Mouse (Mus musculus) neural tube, embryonic 12.5 days (tissue): ENCODE data around the gene Slc25a16. TPM values are rescaled to one million over a fixed set of nuclear protein-coding genes. Genes with fewer than 3 reads are reported as not detected.
"Not testable (repeated sequence)": the region's sequence is repeated elsewhere in the genome, so short reads cannot be mapped to it uniquely, and the experiment has no call there.

Experiments used
- ATAC-seq: fragments of 200-750 bp; cut with Nextera tagmentation; 2 replicates; pipeline ENCODE4 v1.8.0; 2017; ENCODE audit warnings: low read depth, mild to moderate bottlenecking, moderate TSS enrichment, moderate library complexity; ENCODE audit not compliant: low FRiP score
- H3K27ac ChIP-seq: fragments of 300-500 bp; sonication (generic); 2 replicates; pipeline ENCODE4 v1.5.1; 2016
- H3K27me3 ChIP-seq: fragments of 300-500 bp; sonication (generic); replicated peaks from 2 replicates; pipeline ENCODE4 v1.6.1; 2016; ENCODE audit warnings: mild to moderate bottlenecking
- H3K36me3 ChIP-seq: fragments of 300-500 bp; sonication (generic); 2 replicates; pipeline ENCODE4 v1.6.1; 2016; ENCODE audit warnings: mild to moderate bottlenecking
- H3K4me1 ChIP-seq: fragments of 300-500 bp; sonication (generic); 2 replicates; pipeline ENCODE4 v1.6.1; 2016
- H3K4me2 ChIP-seq: fragments of 300-500 bp; sonication (generic); replicated peaks from 2 replicates; pipeline ENCODE4 v1.6.1; 2016; ENCODE audit warnings: mild to moderate bottlenecking
- H3K4me3 ChIP-seq: fragments of 300-500 bp; sonication (generic); 2 replicates; pipeline ENCODE4 v1.5.1; 2016
- H3K9ac ChIP-seq: fragments of 300-500 bp; sonication (generic); 2 replicates; pipeline ENCODE4 v1.6.1; 2016; ENCODE audit warnings: mild to moderate bottlenecking
- H3K9me3 ChIP-seq: fragments of 300-500 bp; sonication (generic); 2 replicates; pipeline ENCODE4 v1.6.1; 2016; ENCODE audit warnings: mild to moderate bottlenecking
- WGBS: fragments of 180-500 bp; shearing (Covaris S2); methylation state at CpG from one replicate; pipeline ENCODE4 v1.1.7; 2016; 5-methylcytosine and 5-hydroxymethylcytosine counted together
- polyA plus RNA-seq: library from polyadenylated mRNA; unstranded; fragments of >200 nt; fragmentation: Nextera tagmentation; extraction: Ambion mirVana; gene quantifications from 2 replicates; pipeline ENCODE4 v1.2.1, GENCODE M21; 2016

Gene Slc25a16
- polyA plus RNA-seq, 1 experiment from 2014 or later = 14.5 TPM

- no peaks in the 10 kb centered on the region for H3K36me3 ChIP-seq
- H3K4me3 ChIP-seq = no peak overlapping the region
- no peak overlapping the region for H3K27ac ChIP-seq
- H3K27me3 ChIP-seq = no peaks in the 10 kb centered on the region
- H3K9me3 ChIP-seq = no peaks in the 10 kb centered on the region
- no peaks in the 10 kb centered on the region for H3K4me1 ChIP-seq
- WGBS = 25% methylated on average over 4 of the region's 4 CpGs
- ATAC-seq = no peak
- no peak overlapping the region for H3K4me2 ChIP-seq
- no peak overlapping the region for H3K9ac ChIP-seq
Measured at GRCm38 (mm10) chr10:62892549-62893232, 27.7 kb upstream of the Slc25a16 start.

- H3K36me3 ChIP-seq = no peaks in the 10 kb centered on the region
- WGBS = 80% methylated on average over 6 of the region's 6 CpGs
- no peak for ATAC-seq
- H3K9me3 ChIP-seq = no peaks in the 10 kb centered on the region
- H3K4me1 ChIP-seq = no peaks in the 10 kb centered on the region
- H3K27me3 ChIP-seq = no peaks in the 10 kb centered on the region
- H3K4me3 ChIP-seq = no peak overlapping the region
- no peak overlapping the region for H3K4me2 ChIP-seq
- H3K27ac ChIP-seq = no peak overlapping the region
- H3K9ac ChIP-seq = no peak overlapping the region
Measured at GRCm38 (mm10) chr10:62893356-62893884, 27.0 kb upstream of the Slc25a16 start.

- no peak overlapping the region for H3K4me2 ChIP-seq
- no peak overlapping the region for H3K4me3 ChIP-seq
- H3K9me3 ChIP-seq = no peaks in the 10 kb centered on the region
- no peaks in the 10 kb centered on the region for H3K27me3 ChIP-seq
- ATAC-seq = no peak
- no peak overlapping the region for H3K27ac ChIP-seq
- 69% methylated on average over 3 of the region's 3 CpGs for WGBS
- H3K4me1 ChIP-seq = no peaks in the 10 kb centered on the region
- no peaks in the 10 kb centered on the region for H3K36me3 ChIP-seq
- no peak overlapping the region for H3K9ac ChIP-seq
Measured at GRCm38 (mm10) chr10:62894447-62894846, 26.0 kb upstream of the Slc25a16 start.

GRCm38 (mm10) chr10:62895386-62895785, 25.0 kb upstream of the Slc25a16 start:
- H3K9me3 ChIP-seq = no peaks in the 10 kb centered on the region
- H3K9ac ChIP-seq = no peak overlapping the region
- H3K4me2 ChIP-seq = no peak overlapping the region
- H3K36me3 ChIP-seq = no peaks in the 10 kb centered on the region
- no peak overlapping the region for H3K27ac ChIP-seq
- WGBS = 86% methylated on average over 6 of the region's 6 CpGs
- no peaks in the 10 kb centered on the region for H3K4me1 ChIP-seq
- H3K27me3 ChIP-seq = no peaks in the 10 kb centered on the region
- H3K4me3 ChIP-seq = no peak overlapping the region
- no peak for ATAC-seq

GRCm38 (mm10) chr10:62896035-62896434, 24.4 kb upstream of the Slc25a16 start:
- ATAC-seq = no peak
- WGBS = 75% methylated on average over 4 of the region's 4 CpGs

GRCm38 (mm10) chr10:62896774-62897173, 23.7 kb upstream of the Slc25a16 start:
- WGBS = 79% methylated on average over 4 of the region's 4 CpGs
- H3K36me3 ChIP-seq = no peaks in the 10 kb centered on the region
- no peaks in the 10 kb centered on the region for H3K4me1 ChIP-seq
- no peaks in the 10 kb centered on the region for H3K9me3 ChIP-seq
- H3K9ac ChIP-seq = no peak overlapping the region
- no peak overlapping the region for H3K4me2 ChIP-seq
- no peaks in the 10 kb centered on the region for H3K27me3 ChIP-seq
- no peak overlapping the region for H3K4me3 ChIP-seq
- no peak for ATAC-seq
- H3K27ac ChIP-seq = no peak overlapping the region

More at GRCm38 (mm10) chr10:62896035-62896434, 24.4 kb upstream of the Slc25a16 start:
- Histone ChIP-seq H3K4me1 (no peaks in the 10 kb centered on the region), H3K27ac (no peak overlapping the region), H3K9me3 (no peaks in the 10 kb centered on the region), H3K4me2 (no peak overlapping the region), H3K36me3 (no peaks in the 10 kb centered on the region), H3K9ac (no peak overlapping the region), H3K4me3 (no peak overlapping the region), H3K27me3 (no peaks in the 10 kb centered on the region)

GRCm38 (mm10) chr10:62897437-62897836, 23.0 kb upstream of the Slc25a16 start:
- Histone ChIP-seq H3K4me2 (no peak overlapping the region), H3K36me3 (no peaks in the 10 kb centered on the region), H3K27ac (no peak overlapping the region), H3K27me3 (no peaks in the 10 kb centered on the region), H3K9ac (no peak overlapping the region), H3K4me1 (no peaks in the 10 kb centered on the region), H3K9me3 (no peaks in the 10 kb centered on the region), H3K4me3 (no peak overlapping the region)
- WGBS = 98% methylated on average over 3 of the region's 3 CpGs
- no peak for ATAC-seq

GRCm38 (mm10) chr10:62898061-62898460, 22.4 kb upstream of the Slc25a16 start:
- no peak overlapping the region for H3K4me2 ChIP-seq
- H3K4me3 ChIP-seq = no peak overlapping the region
- H3K9ac ChIP-seq = no peak overlapping the region
- H3K36me3 ChIP-seq = no peaks in the 10 kb centered on the region
- no peaks in the 10 kb centered on the region for H3K9me3 ChIP-seq
- no peaks in the 10 kb centered on the region for H3K27me3 ChIP-seq
- no peaks in the 10 kb centered on the region for H3K4me1 ChIP-seq
- ATAC-seq = no peak
- no peak overlapping the region for H3K27ac ChIP-seq
- 88% methylated on average over 2 of the region's 2 CpGs for WGBS

GRCm38 (mm10) chr10:62900144-62900543, 20.3 kb upstream of the Slc25a16 start:
- H3K27me3 ChIP-seq = no peaks in the 10 kb centered on the region
- H3K4me1 ChIP-seq = no peaks in the 10 kb centered on the region
- H3K36me3 ChIP-seq = no peaks in the 10 kb centered on the region
- no peak for ATAC-seq
- no peak overlapping the region for H3K9ac ChIP-seq
- H3K4me2 ChIP-seq = no peak overlapping the region
- no peak overlapping the region for H3K4me3 ChIP-seq
- 98% methylated on average over 4 of the region's 4 CpGs for WGBS
- H3K27ac ChIP-seq = no peak overlapping the region
- no peaks in the 10 kb centered on the region for H3K9me3 ChIP-seq

GRCm38 (mm10) chr10:62901826-62902225, 18.6 kb upstream of the Slc25a16 start:
- H3K36me3 ChIP-seq = no peaks in the 10 kb centered on the region
- no peak for ATAC-seq
- H3K9me3 ChIP-seq = no peaks in the 10 kb centered on the region
- H3K9ac ChIP-seq = no peak overlapping the region
- no peak overlapping the region for H3K4me2 ChIP-seq
- no peak overlapping the region for H3K4me3 ChIP-seq
- no peaks in the 10 kb centered on the region for H3K27me3 ChIP-seq
- 47% methylated on average over 8 of the region's 8 CpGs for WGBS
- H3K4me1 ChIP-seq = no peaks in the 10 kb centered on the region
- no peak overlapping the region for H3K27ac ChIP-seq

- ATAC-seq = no peak
- Histone ChIP-seq H3K4me1 (no peaks in the 10 kb centered on the region), H3K4me2 (no peak overlapping the region), H3K36me3 (no peaks in the 10 kb centered on the region), H3K9me3 (no peaks in the 10 kb centered on the region), H3K27me3 (no peaks in the 10 kb centered on the region), H3K4me3 (no peak overlapping the region), H3K9ac (no peak overlapping the region), H3K27ac (no peak overlapping the region)
- 47% methylated on average over 1 of the region's 1 CpGs for WGBS
Measured at GRCm38 (mm10) chr10:62902829-62903228, 17.6 kb upstream of the Slc25a16 start.

GRCm38 (mm10) chr10:62906336-62906735, 14.1 kb upstream of the Slc25a16 start:
- Histone ChIP-seq H3K4me2 (no peak overlapping the region), H3K9me3 (no peaks in the 10 kb centered on the region), H3K27ac (no peak overlapping the region), H3K4me3 (no peak overlapping the region), H3K36me3 (no peaks in the 10 kb centered on the region), H3K4me1 (no peaks in the 10 kb centered on the region), H3K9ac (no peak overlapping the region), H3K27me3 (no peaks in the 10 kb centered on the region)
- WGBS = 93% methylated on average over 7 of the region's 7 CpGs
- ATAC-seq = no peak

- not testable (repeated sequence) for H3K4me1 ChIP-seq, H3K9ac ChIP-seq, ATAC-seq, H3K27me3 ChIP-seq, H3K4me3 ChIP-seq, H3K36me3 ChIP-seq, H3K4me2 ChIP-seq, H3K9me3 ChIP-seq, H3K27ac ChIP-seq
- whole genome bisulfite sequencing = no CpG with 5 or more reads among the region's 1 CpGs
Measured at GRCm38 (mm10) chr10:62908896-62909295, 11.5 kb upstream of the Slc25a16 start, which contains the start of gene Tet1. Gene Tet1, minus strand, starts transcription at chr10:62908996.
